Mouse (Mus musculus): ENCODE results near the gene Mrtfa. TPM values are rescaled to one million over a fixed set of nuclear protein-coding genes. Genes with fewer than 3 reads are reported as not detected.

Gene Mrtfa
- polyA plus RNA-seq, 1 experiment from 2014 or later: 13.5 TPM

GRCm38 (mm10) chr15:81030891-81031425 lies 159.6 kb downstream of the Mrtfa start:
- ATAC-seq (no peak), DNase-seq (ENCODE audit: low spot score) (no peak)
- Histone ChIP-seq H3K9ac (replicated peaks; ENCODE audit: low read depth) (no peak overlapping the region), H3K27ac (ENCODE audit: low read length) (no peak overlapping the region), H3K4me2 (replicated peaks; ENCODE audit: low read depth, low read length) (no peak overlapping the region), H3K4me3 (ENCODE audit: low read depth, low read length) (no peak overlapping the region), H3K36me3 (ENCODE audit: insufficient read depth, low read length) (no peaks in the 10 kb centered on the region), H3K9me3 (ENCODE audit: low read length) (no peaks in the 10 kb centered on the region), H3K27me3 (replicated peaks; ENCODE audit: insufficient read depth, low read length) (no peaks in the 10 kb centered on the region), H3K4me1 (ENCODE audit: insufficient read depth, low read depth, low read length) (peaks cover 25% of the 10 kb centered on the region; the same call in 1 of the 2 replicates)
- TF ChIP-seq CTCF (IDR thresholded peaks at IDR 0.05): no peak
- no peak for TF ChIP-seq EP300 (IDR thresholded peaks at IDR 0.05)
- WGBS: 52% methylated on average over 10 of the region's 10 CpGs

DNA sequence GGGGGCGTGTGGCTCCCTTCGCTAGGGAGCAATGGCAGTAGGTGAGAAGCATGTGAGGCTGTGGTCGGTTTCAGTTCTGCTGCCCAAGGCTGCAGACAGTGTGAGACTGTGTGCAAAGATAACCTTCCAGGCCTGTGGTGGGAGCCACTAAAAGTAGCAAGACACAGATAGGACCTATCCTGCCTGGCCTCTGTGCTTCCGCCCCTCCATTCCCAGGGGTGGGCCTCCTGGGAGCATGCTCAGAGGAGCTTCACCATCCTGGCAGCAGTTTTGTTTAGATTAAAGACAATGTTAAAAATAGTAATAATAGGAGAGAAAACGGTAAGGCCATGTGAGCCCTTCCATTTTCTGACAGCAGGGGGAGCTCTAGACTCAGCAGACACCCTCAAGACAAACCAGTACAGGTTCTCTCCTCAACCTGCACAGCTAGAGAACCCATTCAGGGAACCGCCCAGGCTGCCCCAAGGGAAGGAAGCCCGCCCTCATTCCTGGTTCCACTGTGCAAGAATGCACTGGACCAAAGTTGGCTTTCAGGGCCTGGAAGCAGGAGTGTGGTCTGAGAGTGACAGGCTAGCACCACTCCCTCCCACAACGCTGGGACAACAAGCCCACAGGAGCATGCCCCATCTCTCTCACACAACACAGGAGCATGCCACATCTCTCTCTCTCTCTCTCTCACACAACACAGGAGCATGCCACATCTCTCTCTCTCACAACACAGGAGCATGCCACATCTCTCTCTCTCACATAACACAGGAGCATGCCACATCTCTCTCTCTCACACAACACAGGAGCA lies 163.0 kb downstream of the Mrtfa start:
- TF ChIP-seq CTCF (IDR thresholded peaks at IDR 0.05): peak; percentile 94
- no peak for TF ChIP-seq EP300 (IDR thresholded peaks at IDR 0.05)
- no peak overlapping the region for H3K27ac ChIP-seq (ENCODE audit: low read length)

GRCm38 (mm10) chr15:81026901-81027300 lies 163.7 kb downstream of the Mrtfa start:
- peaks cover 2% of the 10 kb centered on the region; the same call in 1 of the 2 replicates for H3K4me1 ChIP-seq (ENCODE audit: insufficient read depth, low read depth, low read length)
- no peaks in the 10 kb centered on the region for H3K36me3 ChIP-seq (ENCODE audit: insufficient read depth, low read length)
- 63% methylated on average over 5 of the region's 5 CpGs for WGBS
- no peak overlapping the region for H3K9ac ChIP-seq (replicated peaks; ENCODE audit: low read depth)
- H3K4me2 ChIP-seq (replicated peaks; ENCODE audit: low read depth, low read length): no peak overlapping the region
- DNase-seq (ENCODE audit: low spot score) (no peak), ATAC-seq (no peak)
- TF ChIP-seq CTCF (IDR thresholded peaks at IDR 0.05) (no peak), EP300 (IDR thresholded peaks at IDR 0.05) (no peak)
- no peaks in the 10 kb centered on the region for H3K27me3 ChIP-seq (replicated peaks; ENCODE audit: insufficient read depth, low read length)
- H3K27ac ChIP-seq (ENCODE audit: low read length): no peak overlapping the region
- H3K9me3 ChIP-seq (ENCODE audit: low read length): no peaks in the 10 kb centered on the region
- no peak overlapping the region for H3K4me3 ChIP-seq (ENCODE audit: low read depth, low read length)

More for the DNA sequence above, 163.0 kb downstream of the Mrtfa start:
- WGBS: 26% methylated on average over 8 of the region's 8 CpGs
- Histone ChIP-seq H3K4me3 (ENCODE audit: low read depth, low read length) (no peak overlapping the region), H3K9ac (replicated peaks; ENCODE audit: low read depth) (no peak overlapping the region), H3K4me1 (ENCODE audit: insufficient read depth, low read depth, low read length) (peaks cover 2% of the 10 kb centered on the region; the same call in 1 of the 2 replicates), H3K36me3 (ENCODE audit: insufficient read depth, low read length) (no peaks in the 10 kb centered on the region), H3K27me3 (replicated peaks; ENCODE audit: insufficient read depth, low read length) (no peaks in the 10 kb centered on the region), H3K9me3 (ENCODE audit: low read length) (no peaks in the 10 kb centered on the region), H3K4me2 (replicated peaks; ENCODE audit: low read depth, low read length) (no peak overlapping the region)
- DNase-seq (ENCODE audit: low spot score) (peak; percentile 92), ATAC-seq (peak; percentile 91)

GRCm38 (mm10) chr15:81023842-81024241 lies 166.7 kb downstream of the Mrtfa start:
- Histone ChIP-seq H3K27me3 (replicated peaks; ENCODE audit: insufficient read depth, low read length) (no peaks in the 10 kb centered on the region), H3K9me3 (ENCODE audit: low read length) (no peaks in the 10 kb centered on the region), H3K9ac (replicated peaks; ENCODE audit: low read depth) (no peak overlapping the region), H3K36me3 (ENCODE audit: insufficient read depth, low read length) (peaks cover under 1% of the 10 kb centered on the region; the same call in 1 of the 2 replicates), H3K4me3 (ENCODE audit: low read depth, low read length) (no peak overlapping the region), H3K27ac (ENCODE audit: low read length) (no peak overlapping the region), H3K4me2 (replicated peaks; ENCODE audit: low read depth, low read length) (no peak overlapping the region), H3K4me1 (ENCODE audit: insufficient read depth, low read depth, low read length) (peaks cover 2% of the 10 kb centered on the region; the same call in 1 of the 2 replicates)
- ATAC-seq (no peak), DNase-seq (ENCODE audit: low spot score) (no peak)
- 81% methylated on average over 9 of the region's 9 CpGs for WGBS
- TF ChIP-seq CTCF (IDR thresholded peaks at IDR 0.05) (no peak), EP300 (IDR thresholded peaks at IDR 0.05) (no peak)

DNA sequence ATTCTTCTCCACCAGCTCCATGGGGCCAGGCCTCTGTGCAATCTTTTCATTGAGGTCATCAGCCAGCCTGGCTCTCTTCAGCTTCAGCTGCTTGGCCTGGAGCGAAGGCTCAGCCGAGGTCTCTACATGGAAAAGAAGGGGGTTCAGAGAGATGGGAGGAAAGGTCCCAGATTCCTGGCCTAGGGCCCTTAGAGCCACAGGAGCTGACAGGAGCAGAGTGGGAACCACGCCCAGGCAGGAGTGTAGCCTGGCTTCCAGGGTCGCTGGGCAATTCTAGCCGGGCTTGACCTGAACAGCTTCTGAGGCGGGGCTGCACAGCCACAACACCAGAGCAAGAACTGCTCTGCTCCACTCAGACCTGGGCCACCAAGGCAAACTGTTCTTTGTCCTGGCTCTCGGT lies 168.1 kb downstream of the Mrtfa start:
- ATAC-seq (no peak), DNase-seq (ENCODE audit: low spot score) (no peak)
- Histone ChIP-seq H3K27ac (ENCODE audit: low read length) (no peak overlapping the region), H3K27me3 (replicated peaks; ENCODE audit: insufficient read depth, low read length) (no peaks in the 10 kb centered on the region), H3K4me3 (ENCODE audit: low read depth, low read length) (no peak overlapping the region), H3K9ac (replicated peaks; ENCODE audit: low read depth) (no peak overlapping the region), H3K36me3 (ENCODE audit: insufficient read depth, low read length) (peaks cover 13% of the 10 kb centered on the region; the same call in 1 of the 2 replicates), H3K9me3 (ENCODE audit: low read length) (no peaks in the 10 kb centered on the region), H3K4me1 (ENCODE audit: insufficient read depth, low read depth, low read length) (no peaks in the 10 kb centered on the region; the same call in 1 of the 2 replicates), H3K4me2 (replicated peaks; ENCODE audit: low read depth, low read length) (no peak overlapping the region)
- 76% methylated on average over 7 of the region's 7 CpGs for WGBS
- TF ChIP-seq CTCF (IDR thresholded peaks at IDR 0.05): no peak

DNA sequence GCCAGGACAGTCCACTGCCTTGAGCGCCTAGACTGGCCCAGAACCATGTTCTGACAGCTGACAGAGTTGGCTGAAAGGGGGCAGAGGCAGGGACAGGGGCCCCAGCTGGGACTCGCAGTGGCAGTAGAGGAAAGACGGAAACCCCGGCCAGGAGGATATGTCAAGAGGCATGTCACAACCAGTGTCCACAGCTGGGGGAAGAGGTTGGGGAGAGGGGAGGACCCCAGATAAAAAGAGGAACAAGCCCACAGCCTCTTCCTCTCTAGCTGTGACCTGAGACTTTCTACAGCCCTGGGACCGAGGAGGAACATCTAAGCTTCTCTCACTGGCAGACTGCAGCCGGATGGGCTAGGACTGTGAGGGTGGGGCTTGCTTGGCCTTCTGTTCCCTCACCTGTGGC lies 169.2 kb downstream of the Mrtfa start:
- peak; percentile 30 for ATAC-seq
- peak; percentile 60 for DNase-seq (ENCODE audit: low spot score)
- no peak overlapping the region for H3K4me3 ChIP-seq (ENCODE audit: low read depth, low read length)
- TF ChIP-seq CTCF (IDR thresholded peaks at IDR 0.05): no peak
- no peak for TF ChIP-seq EP300 (IDR thresholded peaks at IDR 0.05)
- H3K9ac ChIP-seq (replicated peaks; ENCODE audit: low read depth): no peak overlapping the region
- no peak overlapping the region for H3K4me2 ChIP-seq (replicated peaks; ENCODE audit: low read depth, low read length)
- peaks cover 23% of the 10 kb centered on the region; the same call in 1 of the 2 replicates for H3K36me3 ChIP-seq (ENCODE audit: insufficient read depth, low read length)
- H3K4me1 ChIP-seq (ENCODE audit: insufficient read depth, low read depth, low read length): no peaks in the 10 kb centered on the region
- no peaks in the 10 kb centered on the region for H3K27me3 ChIP-seq (replicated peaks; ENCODE audit: insufficient read depth, low read length)
- no peaks in the 10 kb centered on the region for H3K9me3 ChIP-seq (ENCODE audit: low read length)
- H3K27ac ChIP-seq (ENCODE audit: low read length): no peak overlapping the region
- 64% methylated on average over 6 of the region's 6 CpGs for WGBS

Measured in lung, postnatal 0 days (tissue).